Mouse (Mus musculus) forebrain, embryonic 11.5 days (tissue): ENCODE measurements at regions not wholly inside any gene's neighbourhood (a gene's known extent, or its start where the extent isn't known, plus 50 kb on each side); places are given as distances from the start of the nearest gene placed in this dataset.
A peak's percentile ranks its signal among the peaks of the same experiment; 100 is the strongest.

Experiments
- ATAC-seq: fragments of 200-750 bp; cut with Nextera tagmentation; replicated peaks from 2 replicates; pipeline ENCODE4 v1.8.0; 2017; ENCODE audit warnings: moderate TSS enrichment; ENCODE audit not compliant: low FRiP score
- DNase-seq: peaks from one replicate; pipeline ENCODE4 v3.0.0-alpha.2; 2017; ENCODE audit warnings: low spot score
- H3K27ac ChIP-seq: fragments of 300-500 bp; sonication (generic); 2 replicates; pipeline ENCODE4 v1.5.1; 2014; ENCODE audit warnings: low read depth, low read length
- H3K27me3 ChIP-seq: fragments of 300-500 bp; sonication (generic); 2 replicates; pipeline ENCODE4 v1.6.1; 2014; ENCODE audit warnings: mild to moderate bottlenecking, low read length, mixed read lengths; ENCODE audit not compliant: control insufficient read depth, insufficient read depth
- H3K36me3 ChIP-seq: fragments of 300-500 bp; sonication (generic); 2 replicates; pipeline ENCODE4 v1.6.1; 2014; ENCODE audit warnings: mild to moderate bottlenecking, low read length, moderate library complexity, mixed read lengths; ENCODE audit not compliant: control insufficient read depth, insufficient read depth
- H3K4me1 ChIP-seq: fragments of 300-500 bp; sonication (generic); replicated peaks from 2 replicates; pipeline ENCODE4 v1.6.1; 2014; ENCODE audit warnings: low read length, mixed read lengths; ENCODE audit not compliant: control insufficient read depth, insufficient read depth
- H3K4me2 ChIP-seq: fragments of 300-500 bp; sonication (generic); 2 replicates; pipeline ENCODE4 v1.6.1; 2014; ENCODE audit warnings: low read depth, mild to moderate bottlenecking, low read length, moderate library complexity, mixed read lengths; ENCODE audit not compliant: severe bottlenecking
- H3K4me3 ChIP-seq: fragments of 300-500 bp; sonication (generic); 2 replicates; pipeline ENCODE4 v1.5.1; 2014; ENCODE audit warnings: low read depth, low read length
- H3K9ac ChIP-seq: fragments of 300-500 bp; sonication (generic); 2 replicates; pipeline ENCODE4 v1.6.1; 2014; ENCODE audit warnings: low read length
- H3K9me3 ChIP-seq: fragments of 300-500 bp; sonication (generic); 2 replicates; pipeline ENCODE4 v1.6.1; 2016; ENCODE audit warnings: low read length, mixed read lengths; ENCODE audit not compliant: control insufficient read depth
- WGBS: fragments of 180-500 bp; shearing (Covaris S2); extraction: QIAGEN DNeasy Blood & Tissue Kit; methylation state at CpG from one replicate; pipeline ENCODE4 v1.1.7; 2014; 5-methylcytosine and 5-hydroxymethylcytosine counted together

- no peaks in the 10 kb centered on the region for H3K27me3 ChIP-seq
- H3K4me1 ChIP-seq = no peaks in the 10 kb centered on the region
- no peak overlapping the region for H3K4me2 ChIP-seq
- WGBS = 36% methylated on average over 3 of the region's 3 CpGs
- ATAC-seq (peak; percentile 66), DNase-seq (no peak)
- no peaks in the 10 kb centered on the region for H3K9me3 ChIP-seq
- H3K9ac ChIP-seq = no peak overlapping the region
- H3K36me3 ChIP-seq = no peaks in the 10 kb centered on the region
- no peak overlapping the region for H3K4me3 ChIP-seq
- no peak overlapping the region for H3K27ac ChIP-seq
Measured at GRCm38 (mm10) chr16:49573171-49573517, 125.9 kb upstream of the Ift57 start.

DNA sequence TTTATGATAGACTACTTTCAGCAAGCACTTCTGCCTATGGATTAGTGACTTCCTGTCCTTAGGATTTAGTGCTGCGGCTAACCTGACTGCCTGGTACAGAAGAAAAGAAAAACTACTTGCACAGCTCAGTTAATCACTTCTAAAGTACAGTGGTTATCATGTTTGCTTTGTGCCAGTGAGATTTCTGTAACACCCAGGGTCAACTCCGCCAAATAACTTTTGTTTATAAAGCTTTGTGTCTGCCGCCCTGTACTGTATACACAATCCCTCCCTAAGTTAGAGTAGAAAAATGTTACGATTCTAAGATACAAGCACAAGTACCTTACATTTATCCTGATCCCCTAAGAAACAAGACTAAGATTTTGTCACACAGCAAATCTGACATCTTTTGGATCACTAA is 120.1 kb upstream of the Ift57 start:
- H3K27me3 ChIP-seq = no peaks in the 10 kb centered on the region
- H3K4me3 ChIP-seq = no peak overlapping the region
- H3K27ac ChIP-seq = no peak overlapping the region
- H3K9ac ChIP-seq = no peak overlapping the region
- no peaks in the 10 kb centered on the region for H3K4me1 ChIP-seq
- H3K4me2 ChIP-seq = no peak overlapping the region
- ATAC-seq = no peak
- DNase-seq = no peak
- no peaks in the 10 kb centered on the region for H3K9me3 ChIP-seq
- H3K36me3 ChIP-seq = no peaks in the 10 kb centered on the region
- 94% methylated on average over 4 of the region's 4 CpGs for WGBS

DNA sequence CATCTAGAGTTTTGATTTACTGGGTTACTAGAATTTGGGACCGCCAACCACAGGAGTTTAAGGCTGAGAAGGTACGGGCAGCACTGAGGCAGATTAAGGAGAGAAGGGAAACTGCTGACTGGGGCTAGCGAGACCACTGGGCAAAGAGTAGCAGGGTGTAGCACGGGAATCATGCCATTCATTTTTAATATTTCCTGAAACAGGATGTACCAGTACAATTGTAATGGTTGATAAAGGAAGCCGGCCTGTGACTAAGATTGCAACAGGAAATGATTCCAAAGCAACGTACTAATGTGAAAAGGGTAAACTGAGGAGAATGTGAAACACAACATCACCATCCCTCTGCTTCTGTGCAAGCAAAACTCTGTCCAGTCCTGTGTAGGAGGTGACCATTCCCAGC is 118.3 kb upstream of the Ift57 start:
- no peak overlapping the region for H3K4me3 ChIP-seq
- DNase-seq (no peak), ATAC-seq (no peak)
- no peak overlapping the region for H3K9ac ChIP-seq
- no peaks in the 10 kb centered on the region for H3K27me3 ChIP-seq
- H3K9me3 ChIP-seq = no peaks in the 10 kb centered on the region
- H3K36me3 ChIP-seq = no peaks in the 10 kb centered on the region
- no peaks in the 10 kb centered on the region for H3K4me1 ChIP-seq
- no peak overlapping the region for H3K27ac ChIP-seq
- H3K4me2 ChIP-seq = no peak overlapping the region
- 91% methylated on average over 6 of the region's 6 CpGs for WGBS

GRCm38 (mm10) chr16:49606500-49606899 is 92.5 kb upstream of the Ift57 start:
- no peak for DNase-seq
- no peak for ATAC-seq
- no peaks in the 10 kb centered on the region for H3K4me1 ChIP-seq
- H3K27ac ChIP-seq = no peak overlapping the region
- H3K27me3 ChIP-seq = no peaks in the 10 kb centered on the region
- WGBS = 75% methylated on average over 2 of the region's 2 CpGs
- no peak overlapping the region for H3K4me3 ChIP-seq
- H3K9me3 ChIP-seq = peaks cover under 1% of the 10 kb centered on the region; the same call in 1 of the 2 replicates
- no peaks in the 10 kb centered on the region for H3K36me3 ChIP-seq
- H3K4me2 ChIP-seq = no peak overlapping the region
- H3K9ac ChIP-seq = no peak overlapping the region

- no peaks in the 10 kb centered on the region for H3K36me3 ChIP-seq
- 85% methylated on average over 3 of the region's 3 CpGs for WGBS
- DNase-seq (no peak), ATAC-seq (no peak)
- no peaks in the 10 kb centered on the region for H3K27me3 ChIP-seq
- no peak overlapping the region for H3K4me2 ChIP-seq
- peaks cover 4% of the 10 kb centered on the region; the same call in 1 of the 2 replicates for H3K9me3 ChIP-seq
- no peak overlapping the region for H3K27ac ChIP-seq
- H3K4me1 ChIP-seq = no peaks in the 10 kb centered on the region
- H3K9ac ChIP-seq = no peak overlapping the region
- H3K4me3 ChIP-seq = no peak overlapping the region
Measured at GRCm38 (mm10) chr16:49614801-49615200, 84.2 kb upstream of the Ift57 start.

GRCm38 (mm10) chr16:49615342-49616020 is 83.6 kb upstream of the Ift57 start:
- no peak overlapping the region for H3K4me2 ChIP-seq
- 86% methylated on average over 20 of the region's 20 CpGs for WGBS
- no peaks in the 10 kb centered on the region for H3K27me3 ChIP-seq
- ATAC-seq (no peak), DNase-seq (no peak)
- H3K36me3 ChIP-seq = no peaks in the 10 kb centered on the region
- H3K4me3 ChIP-seq = no peak overlapping the region
- H3K4me1 ChIP-seq = no peaks in the 10 kb centered on the region
- no peak overlapping the region for H3K27ac ChIP-seq
- H3K9ac ChIP-seq = no peak overlapping the region
- peaks cover 4% of the 10 kb centered on the region; the same call in 1 of the 2 replicates for H3K9me3 ChIP-seq

GRCm38 (mm10) chr16:49616263-49616872 is 82.7 kb upstream of the Ift57 start:
- 87% methylated on average over 13 of the region's 13 CpGs for WGBS
- no peak for ATAC-seq
- peaks cover 4% of the 10 kb centered on the region; the same call in 1 of the 2 replicates for H3K9me3 ChIP-seq
- H3K27me3 ChIP-seq = no peaks in the 10 kb centered on the region
- H3K9ac ChIP-seq = no peak overlapping the region
- H3K4me3 ChIP-seq = no peak overlapping the region
- no peaks in the 10 kb centered on the region for H3K36me3 ChIP-seq
- no peaks in the 10 kb centered on the region for H3K4me1 ChIP-seq
- DNase-seq = no peak
- H3K27ac ChIP-seq = no peak overlapping the region
- no peak overlapping the region for H3K4me2 ChIP-seq

GRCm38 (mm10) chr16:49633502-49633901 is 65.5 kb upstream of the Ift57 start:
- no peak overlapping the region for H3K4me2 ChIP-seq
- H3K27ac ChIP-seq = no peak overlapping the region
- no peak for DNase-seq
- H3K4me1 ChIP-seq = no peaks in the 10 kb centered on the region
- H3K27me3 ChIP-seq = no peaks in the 10 kb centered on the region
- WGBS = 92% methylated on average over 5 of the region's 5 CpGs
- no peak for ATAC-seq
- H3K4me3 ChIP-seq = no peak overlapping the region
- no peaks in the 10 kb centered on the region for H3K9me3 ChIP-seq
- no peaks in the 10 kb centered on the region for H3K36me3 ChIP-seq
- H3K9ac ChIP-seq = no peak overlapping the region

DNA sequence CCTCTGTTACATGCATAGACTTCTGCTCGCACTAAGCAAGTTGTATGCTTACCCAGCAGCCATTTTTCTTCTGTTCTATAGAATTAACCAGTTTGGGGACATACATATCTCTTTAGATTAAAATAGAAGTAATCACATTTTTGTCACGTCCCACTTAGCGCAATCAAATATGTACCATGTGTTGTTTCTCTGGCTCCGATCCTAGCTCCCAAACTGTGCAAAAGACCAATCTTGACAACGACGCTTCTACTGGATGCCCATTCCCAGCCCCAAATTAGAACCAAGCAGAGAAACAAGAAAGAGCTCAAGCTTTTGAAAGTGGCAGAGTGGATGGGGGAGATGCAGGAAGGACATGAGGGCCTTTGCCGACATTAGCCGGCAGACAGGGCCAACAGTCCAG is 63.5 kb upstream of the Ift57 start:
- Histone ChIP-seq H3K4me1 (no peaks in the 10 kb centered on the region), H3K27ac (no peak overlapping the region), H3K27me3 (no peaks in the 10 kb centered on the region), H3K4me2 (no peak overlapping the region), H3K36me3 (no peaks in the 10 kb centered on the region), H3K4me3 (no peak overlapping the region), H3K9ac (no peak overlapping the region), H3K9me3 (no peaks in the 10 kb centered on the region)
- no peak for DNase-seq
- ATAC-seq = no peak
- 92% methylated on average over 8 of the region's 8 CpGs for WGBS
